Mouse (Mus musculus) thymus, adult 2 months (tissue): Measurements from ENCODE around the gene Fbxo28. TPM values are rescaled to one million over a fixed set of nuclear protein-coding genes. Genes with fewer than 3 reads are reported as not detected.

Experiments used
- DNase-seq: peaks from one replicate; pipeline ENCODE4 v3.0.0; 2021
- H3K27ac ChIP-seq: fragments of 200-500 bp; 2 replicates; pipeline ENCODE4 v1.5.1; 2012; ENCODE audit warnings: low read length, control low read depth; ENCODE audit not compliant: control insufficient read depth, insufficient read depth
- H3K27me3 ChIP-seq: fragments of 200-500 bp; 2 replicates; pipeline ENCODE4 v1.6.1; 2012; ENCODE audit warnings: mild to moderate bottlenecking, low read length, moderate library complexity, mixed read lengths; ENCODE audit not compliant: control insufficient read depth, insufficient read depth
- H3K36me3 ChIP-seq: fragments of 200-500 bp; 2 replicates; pipeline ENCODE4 v1.6.1; 2012; ENCODE audit warnings: mild to moderate bottlenecking, low read length, moderate library complexity; ENCODE audit not compliant: control insufficient read depth, insufficient read depth
- H3K4me1 ChIP-seq: fragments of 200-500 bp; replicated peaks from 2 replicates; pipeline ENCODE4 v1.6.1; 2012; ENCODE audit warnings: low read length; ENCODE audit not compliant: control insufficient read depth, insufficient read depth
- H3K4me3 ChIP-seq: fragments of 200-500 bp; 2 replicates; pipeline ENCODE4 v1.5.1; 2012; ENCODE audit warnings: mild to moderate bottlenecking, low read length, control low read depth, moderate library complexity; ENCODE audit not compliant: control insufficient read depth, insufficient read depth
- CTCF ChIP-seq: fragments of 200-500 bp; IDR thresholded peaks from 2 replicates; pipeline ENCODE4 v1.5.1; 2012; ENCODE audit warnings: mild to moderate bottlenecking, control low read depth, low read length, moderate library complexity, borderline replicate concordance; ENCODE audit not compliant: control insufficient read depth, poor library complexity, insufficient read depth; ENCODE audit errors: extremely low read depth
- POLR2A ChIP-seq: fragments of 200-500 bp; IDR thresholded peaks from 2 replicates; pipeline ENCODE4 v1.6.1; 2012; ENCODE audit warnings: mild to moderate bottlenecking, low read length, control low read depth, moderate library complexity; ENCODE audit not compliant: control insufficient read depth, poor library complexity, insufficient read depth; ENCODE audit errors: extremely low read depth
- WGBS: fragments of 180-500 bp; shearing (Covaris S2); methylation state at CpG from one replicate; pipeline ENCODE4 v1.1.7; 2018; 5-methylcytosine and 5-hydroxymethylcytosine counted together
- polyA plus RNA-seq: library from polyadenylated mRNA; depleted of rRNA; stranded (reverse); fragments of >200 nt; gene quantifications from 2 replicates; pipeline ENCODE4 v1.2.3, GENCODE M21; 2012

Gene Fbxo28
- polyA plus RNA-seq, 1 experiment: 23.3 TPM

DNA sequence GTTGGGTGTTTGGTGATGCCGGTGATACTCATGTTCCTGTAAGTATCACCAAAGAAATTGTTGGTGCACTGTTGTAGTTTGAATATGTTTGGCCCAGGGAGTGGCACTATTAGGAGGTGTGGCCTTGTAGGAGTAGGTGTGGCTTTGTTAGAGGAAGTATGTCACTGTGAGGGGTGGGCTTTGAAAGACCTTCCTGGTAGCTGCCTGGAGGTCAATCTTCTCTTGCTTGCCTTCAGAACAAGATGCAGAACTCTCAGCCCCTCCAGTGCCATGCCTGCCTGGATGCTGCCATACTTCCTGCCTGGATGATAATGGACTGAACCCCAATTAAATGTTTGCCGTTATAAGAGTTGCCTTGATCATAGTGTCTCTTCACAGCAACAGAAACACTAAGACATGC is 56.6 kb downstream of the Fbxo28 start:
- H3K27me3 ChIP-seq: no peaks in the 10 kb centered on the region
- WGBS: 95% methylated on average over 2 of the region's 2 CpGs
- no peak for DNase-seq
- H3K4me1 ChIP-seq: peaks cover 29% of the 10 kb centered on the region
- H3K36me3 ChIP-seq: no peaks in the 10 kb centered on the region
- no peak overlapping the region for H3K27ac ChIP-seq
- no peak overlapping the region for H3K4me3 ChIP-seq
- no peak for TF ChIP-seq CTCF
- TF ChIP-seq POLR2A: no peak

DNA sequence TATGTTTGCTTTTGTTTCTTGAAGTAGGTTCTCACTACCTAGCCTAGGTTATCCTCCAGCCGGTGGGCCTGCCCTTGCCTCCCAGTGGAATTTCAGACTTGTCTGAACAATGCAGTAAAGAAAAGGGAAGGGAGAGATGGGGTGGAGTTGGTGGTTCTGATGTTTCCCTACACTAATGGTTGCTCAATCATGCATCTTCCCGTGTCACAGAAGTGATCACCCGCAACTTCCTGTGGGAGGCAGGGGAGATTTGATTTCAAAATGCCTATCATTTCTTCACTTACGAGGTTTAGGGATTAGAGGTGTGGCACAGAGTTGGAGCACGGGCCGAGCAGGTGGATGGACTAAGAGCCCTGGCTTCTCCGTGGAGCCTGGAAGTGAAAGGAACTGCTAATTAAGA is 58.2 kb downstream of the Fbxo28 start:
- Histone ChIP-seq H3K27me3 (no peaks in the 10 kb centered on the region), H3K4me1 (peaks cover 22% of the 10 kb centered on the region), H3K27ac (no peak overlapping the region), H3K36me3 (peaks cover 12% of the 10 kb centered on the region), H3K4me3 (no peak overlapping the region)
- no peak for DNase-seq
- TF ChIP-seq POLR2A (no peak), CTCF (no peak)
- 30% methylated on average over 7 of the region's 7 CpGs for WGBS

GRCm38 (mm10) chr1:182282091-182283075 is 59.0 kb downstream of the Fbxo28 start, which contains the start of gene Degs1:
Gene Degs1, minus strand, starts transcription at chr1:182282804.
- H3K27me3 ChIP-seq: no peaks in the 10 kb centered on the region
- WGBS: under 1% methylated on average over 94 of the region's 94 CpGs
- no peak within 1 kb of the TSS for H3K27ac ChIP-seq
- TF ChIP-seq CTCF (no peak; the same call in 1 of the 2 replicates), POLR2A (peak; percentile 92)
- H3K4me3 ChIP-seq: peak within 1 kb of the TSS; percentile 93
- DNase-seq: peak; percentile 97
- peaks cover 16% of the 10 kb centered on the region for H3K36me3 ChIP-seq
- H3K4me1 ChIP-seq: peaks cover 16% of the 10 kb centered on the region

GRCm38 (mm10) chr1:182281251-182281711 is 60.1 kb downstream of the Fbxo28 start:
- Histone ChIP-seq H3K36me3 (peaks cover 24% of the 10 kb centered on the region), H3K27me3 (no peaks in the 10 kb centered on the region), H3K4me1 (peaks cover 16% of the 10 kb centered on the region), H3K27ac (no peak overlapping the region), H3K4me3 (no peak overlapping the region)
- 30% methylated on average over 9 of the region's 9 CpGs for WGBS
- TF ChIP-seq CTCF (no peak), POLR2A (no peak)
- peak; percentile 29 for DNase-seq

DNA sequence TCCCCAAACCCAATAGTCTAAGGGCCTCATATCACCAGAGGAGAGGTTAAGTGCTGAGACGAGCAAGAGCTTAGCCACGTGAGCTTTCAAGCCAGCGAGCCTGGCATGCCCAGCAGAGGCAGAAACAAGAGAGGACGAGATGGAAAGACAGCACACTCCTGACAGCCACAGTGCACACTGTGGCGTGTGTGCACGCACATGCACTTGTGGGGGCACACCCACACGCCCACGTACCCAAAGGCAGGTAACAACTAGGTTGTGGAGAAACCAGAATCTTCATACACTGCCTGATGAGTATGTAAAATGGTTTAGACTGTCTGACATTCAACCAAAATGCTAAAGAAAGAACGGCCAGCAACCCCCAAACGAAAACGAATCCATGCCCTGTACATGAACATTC is 60.9 kb downstream of the Fbxo28 start:
- Histone ChIP-seq H3K36me3 (peaks cover 31% of the 10 kb centered on the region), H3K4me1 (peaks cover 16% of the 10 kb centered on the region), H3K27ac (no peak overlapping the region), H3K27me3 (no peaks in the 10 kb centered on the region), H3K4me3 (no peak overlapping the region)
- no peak for DNase-seq
- TF ChIP-seq CTCF: no peak
- TF ChIP-seq POLR2A: no peak
- 85% methylated on average over 11 of the region's 11 CpGs for WGBS

DNA sequence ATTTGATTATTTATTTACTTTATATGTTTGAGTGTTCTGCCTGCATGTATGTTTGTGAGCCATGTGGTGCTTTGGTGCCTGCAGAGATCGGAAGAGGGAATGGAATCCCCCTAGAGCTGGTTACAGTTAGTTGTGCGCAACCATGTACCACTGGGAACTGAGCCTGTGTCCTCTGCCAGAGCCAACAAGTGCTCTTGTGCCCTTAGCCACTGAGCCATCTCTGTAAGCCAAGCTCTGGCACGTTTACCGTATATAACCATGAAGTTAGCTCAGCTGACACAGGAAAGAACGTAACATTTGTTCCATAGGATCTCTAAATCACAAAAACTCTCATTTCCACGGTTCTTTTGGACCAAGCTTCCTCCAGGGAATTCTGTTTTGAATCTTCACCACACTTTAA is 61.4 kb downstream of the Fbxo28 start:
- Histone ChIP-seq H3K4me1 (peaks cover 16% of the 10 kb centered on the region), H3K36me3 (peaks cover 31% of the 10 kb centered on the region), H3K27me3 (no peaks in the 10 kb centered on the region), H3K27ac (no peak overlapping the region), H3K4me3 (no peak overlapping the region)
- WGBS: 92% methylated on average over 6 of the region's 6 CpGs
- TF ChIP-seq POLR2A (no peak), CTCF (no peak)
- DNase-seq: no peak

DNA sequence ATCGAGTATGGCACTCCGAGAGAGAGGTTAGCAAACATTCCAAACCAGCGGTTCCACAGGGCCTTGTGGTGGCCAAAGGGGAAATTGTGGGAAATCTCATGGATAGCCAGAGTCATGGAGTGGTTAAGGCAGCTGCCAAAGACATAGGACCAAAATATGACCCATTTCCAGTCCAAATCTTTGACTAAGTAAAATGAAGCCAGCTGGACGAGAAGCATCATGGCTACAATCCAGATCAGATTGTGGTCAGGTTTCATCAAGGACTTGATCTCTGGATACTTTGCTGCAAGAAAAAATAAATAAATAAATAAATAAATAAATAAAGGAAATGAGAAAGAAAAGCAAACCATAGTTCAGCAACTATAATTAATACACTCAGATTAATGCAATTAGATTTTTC is 62.0 kb downstream of the Fbxo28 start:
- peaks cover 31% of the 10 kb centered on the region for H3K36me3 ChIP-seq

More for the DNA sequence above, 62.0 kb downstream of the Fbxo28 start:
- no peak for DNase-seq
- peaks cover 16% of the 10 kb centered on the region for H3K4me1 ChIP-seq
- 92% methylated on average over 4 of the region's 4 CpGs for WGBS
- H3K4me3 ChIP-seq: no peak overlapping the region
- H3K27me3 ChIP-seq: no peaks in the 10 kb centered on the region
- no peak overlapping the region for H3K27ac ChIP-seq
- TF ChIP-seq CTCF (no peak), POLR2A (no peak)
